Mouse (Mus musculus) cerebral cortex, adult 2 months (tissue): ENCODE measurements around the gene Bcor.

Source experiments
- WGBS: fragments of 180-500 bp; shearing (Covaris S2); methylation state at CpG from one replicate; pipeline ENCODE4 v1.1.7; 2018; 5-methylcytosine and 5-hydroxymethylcytosine counted together

Bcor gene

GRCm38 (mm10) chrX:12086674-12087510 lies 73.3 kb downstream of the Bcor start:
- WGBS, result 4% methylated on average over 56 of the region's 70 CpGs

- WGBS, result 83% methylated on average over 10 of the region's 10 CpGs
These were observed 74.2 kb downstream of the Bcor start for GRCm38 (mm10) chrX:12085949-12086348.

GRCm38 (mm10) chrX:12085290-12085689 lies 74.9 kb downstream of the Bcor start:
- 86% methylated on average over 18 of the region's 18 CpGs for WGBS

- WGBS, result 88% methylated on average over 4 of the region's 4 CpGs
These were observed 75.5 kb downstream of the Bcor start for GRCm38 (mm10) chrX:12084698-12085097.

- WGBS, result 81% methylated on average over 10 of the region's 10 CpGs
These were observed 76.5 kb downstream of the Bcor start for GRCm38 (mm10) chrX:12083631-12084030.

- 67% methylated on average over 16 of the region's 16 CpGs for WGBS
These were observed 77.4 kb downstream of the Bcor start for GRCm38 (mm10) chrX:12082736-12083135.

- WGBS, result 51% methylated on average over 5 of the region's 5 CpGs
These were observed 78.0 kb downstream of the Bcor start for GRCm38 (mm10) chrX:12082184-12082583.

GRCm38 (mm10) chrX:12081741-12082155 lies 78.4 kb downstream of the Bcor start:
- 49% methylated on average over 22 of the region's 22 CpGs for WGBS

- 5% methylated on average over 57 of the region's 61 CpGs for WGBS
These were observed 79.0 kb downstream of the Bcor start for GRCm38 (mm10) chrX:12080904-12081740.

- WGBS, result 2% methylated on average over 63 of the region's 97 CpGs
These were observed 79.9 kb downstream of the Bcor start for GRCm38 (mm10) chrX:12080095-12080903.

- 2% methylated on average over 60 of the region's 79 CpGs for WGBS
These were observed 80.7 kb downstream of the Bcor start for GRCm38 (mm10) chrX:12079309-12080094.

- under 1% methylated on average over 27 of the region's 27 CpGs for WGBS
These were observed 81.2 kb downstream of the Bcor start for GRCm38 (mm10) chrX:12079059-12079308.

- 1% methylated on average over 73 of the region's 73 CpGs for WGBS
These were observed 81.7 kb downstream of the Bcor start for GRCm38 (mm10) chrX:12078195-12079058.

GRCm38 (mm10) chrX:12077601-12077980 lies 82.6 kb downstream of the Bcor start:
- WGBS, result 2% methylated on average over 22 of the region's 22 CpGs

GRCm38 (mm10) chrX:12076763-12077600 lies 83.2 kb downstream of the Bcor start:
- WGBS, result under 1% methylated on average over 56 of the region's 58 CpGs

GRCm38 (mm10) chrX:12072721-12073120 lies 87.4 kb downstream of the Bcor start:
- WGBS, result 56% methylated on average over 6 of the region's 6 CpGs

- 29% methylated on average over 26 of the region's 26 CpGs for WGBS
These were observed 91.0 kb downstream of the Bcor start for GRCm38 (mm10) chrX:12068978-12069724.

GRCm38 (mm10) chrX:12067851-12068510 lies 92.2 kb downstream of the Bcor start:
- WGBS, result 47% methylated on average over 18 of the region's 18 CpGs
